Mouse (Mus musculus): ENCODE data around the gene Tsga10ip. TPM values are rescaled to one million over a fixed set of nuclear protein-coding genes. Genes with fewer than 3 reads are reported as not detected.

Gene Tsga10ip
- polyA plus RNA-seq, 1 experiment from 2014 or later: not detected

GRCm38 (mm10) chr19:5345297-5346131 is 56.8 kb downstream of the Tsga10ip start:
- no peaks in the 10 kb centered on the region for H3K9me3 ChIP-seq (ENCODE audit: control insufficient read depth, low read length)
- no peak overlapping the region for H3K4me3 ChIP-seq (replicated peaks; ENCODE audit: low read length)
- no peaks in the 10 kb centered on the region for H3K27me3 ChIP-seq (replicated peaks; ENCODE audit: control insufficient read depth, insufficient read depth, low read length)
- H3K27ac ChIP-seq (ENCODE audit: low read length): no peak overlapping the region
- H3K36me3 ChIP-seq (ENCODE audit: control insufficient read depth, insufficient read depth): no peaks in the 10 kb centered on the region
- WGBS: 81% methylated on average over 6 of the region's 6 CpGs
- H3K4me2 ChIP-seq (ENCODE audit: low read length): no peak overlapping the region
- ATAC-seq: no peak
- H3K9ac ChIP-seq (replicated peaks; ENCODE audit: low read depth, low read length): no peak overlapping the region
- peaks cover 6% of the 10 kb centered on the region for H3K4me1 ChIP-seq (replicated peaks; ENCODE audit: control insufficient read depth, insufficient read depth, low read length)

- 92% methylated on average over 7 of the region's 7 CpGs for WGBS
- Histone ChIP-seq H3K4me1 (replicated peaks; ENCODE audit: control insufficient read depth, insufficient read depth, low read length) (no peaks in the 10 kb centered on the region), H3K9me3 (ENCODE audit: control insufficient read depth, low read length) (no peaks in the 10 kb centered on the region), H3K4me3 (replicated peaks; ENCODE audit: low read length) (no peak overlapping the region), H3K36me3 (ENCODE audit: control insufficient read depth, insufficient read depth) (no peaks in the 10 kb centered on the region), H3K9ac (replicated peaks; ENCODE audit: low read depth, low read length) (no peak overlapping the region), H3K27ac (ENCODE audit: low read length) (no peak overlapping the region), H3K27me3 (replicated peaks; ENCODE audit: control insufficient read depth, insufficient read depth, low read length) (no peaks in the 10 kb centered on the region), H3K4me2 (ENCODE audit: low read length) (no peak overlapping the region)
- ATAC-seq: no peak
Observed at GRCm38 (mm10) chr19:5341360-5341759, 61.0 kb downstream of the Tsga10ip start.

Other genes with a start within 250 kb of the Tsga10ip start
- gene Pacs1, start 129.4 kb downstream of the Tsga10ip start, polyA plus RNA-seq (2015; fragmentation: Nextera tagmentation; extraction: Ambion mirVana): 38.0 and 39.1 TPM in 2 replicates
- gene Sf3b2, start 107.1 kb downstream of the Tsga10ip start, polyA plus RNA-seq (2015; fragmentation: Nextera tagmentation; extraction: Ambion mirVana): 347 and 373 TPM in 2 replicates
- 36.3 and 40.5 TPM in 2 replicates for gene Gal3st3, start 104.2 kb downstream of the Tsga10ip start, polyA plus RNA-seq (2015; fragmentation: Nextera tagmentation; extraction: Ambion mirVana)
- not detected in 2 replicates for gene Catsper1, start 66.8 kb downstream of the Tsga10ip start, polyA plus RNA-seq (2015; fragmentation: Nextera tagmentation; extraction: Ambion mirVana)
- 3.0 and 4.7 TPM in 2 replicates for gene Cst6, start 53.0 kb downstream of the Tsga10ip start, polyA plus RNA-seq (2015; fragmentation: Nextera tagmentation; extraction: Ambion mirVana)
- gene Eif1ad, start 35.8 kb downstream of the Tsga10ip start, polyA plus RNA-seq (2015; fragmentation: Nextera tagmentation; extraction: Ambion mirVana): 43.3 and 49.9 TPM in 2 replicates
- gene Banf1, start 35.4 kb downstream of the Tsga10ip start, polyA plus RNA-seq (2015; fragmentation: Nextera tagmentation; extraction: Ambion mirVana): 378 and 389 TPM in 2 replicates
- gene Sart1, start 13.8 kb downstream of the Tsga10ip start, polyA plus RNA-seq (2015; fragmentation: Nextera tagmentation; extraction: Ambion mirVana): 74.4 and 75.1 TPM in 2 replicates
- gene Drap1, start 22.5 kb upstream of the Tsga10ip start, polyA plus RNA-seq (2015; fragmentation: Nextera tagmentation; extraction: Ambion mirVana): 283 and 294 TPM in 2 replicates
- 61.1 and 62.9 TPM in 2 replicates for gene AI837181, start 22.6 kb upstream of the Tsga10ip start, polyA plus RNA-seq (2015; fragmentation: Nextera tagmentation; extraction: Ambion mirVana)
- gene Fosl1, start 45.0 kb upstream of the Tsga10ip start, polyA plus RNA-seq (2015; fragmentation: Nextera tagmentation; extraction: Ambion mirVana): not detected in 2 replicates
- 8.6 and 8.8 TPM in 2 replicates for gene Ccdc85b, start 55.4 kb upstream of the Tsga10ip start, polyA plus RNA-seq (2015; fragmentation: Nextera tagmentation; extraction: Ambion mirVana)
- 165 and 185 TPM in 2 replicates for gene Fibp, start 58.1 kb upstream of the Tsga10ip start, polyA plus RNA-seq (2015; fragmentation: Nextera tagmentation; extraction: Ambion mirVana)
- 5.7 and 6.3 TPM in 2 replicates for gene Ctsw, start 66.0 kb upstream of the Tsga10ip start, polyA plus RNA-seq (2015; fragmentation: Nextera tagmentation; extraction: Ambion mirVana)
- gene Efemp2, start 71.4 kb upstream of the Tsga10ip start, polyA plus RNA-seq (2015; fragmentation: Nextera tagmentation; extraction: Ambion mirVana): 30.2 and 39.1 TPM in 2 replicates
- 56.0 and 60.5 TPM in 2 replicates for gene Mus81, start 85.9 kb upstream of the Tsga10ip start, polyA plus RNA-seq (2015; fragmentation: Nextera tagmentation; extraction: Ambion mirVana)
- gene Cfl1, start 87.9 kb upstream of the Tsga10ip start, polyA plus RNA-seq (2015; fragmentation: Nextera tagmentation; extraction: Ambion mirVana): 3,630 and 3,701 TPM in 2 replicates
- gene 1700020D05Rik, start 101.3 kb upstream of the Tsga10ip start, polyA plus RNA-seq (2015; fragmentation: Nextera tagmentation; extraction: Ambion mirVana): 0.32 and 0.70 TPM in 2 replicates
- 76.1 and 87.8 TPM in 2 replicates for gene Snx32, start 108.0 kb upstream of the Tsga10ip start, polyA plus RNA-seq (2015; fragmentation: Nextera tagmentation; extraction: Ambion mirVana)
- 0.08 and 0.09 TPM in 2 replicates for gene Ovol1, start 158.1 kb upstream of the Tsga10ip start, polyA plus RNA-seq (2015; fragmentation: Nextera tagmentation; extraction: Ambion mirVana)
- gene Ap5b1, start 165.5 kb upstream of the Tsga10ip start, polyA plus RNA-seq (2015; fragmentation: Nextera tagmentation; extraction: Ambion mirVana): 1.9 and 2.0 TPM in 2 replicates
- gene Rnaseh2c, start 199.3 kb upstream of the Tsga10ip start, polyA plus RNA-seq (2015; fragmentation: Nextera tagmentation; extraction: Ambion mirVana): 81.0 and 86.7 TPM in 2 replicates
- 76.8 and 78.1 TPM in 2 replicates for gene Kat5, start 207.7 kb upstream of the Tsga10ip start, polyA plus RNA-seq (2015; fragmentation: Nextera tagmentation; extraction: Ambion mirVana)
- 37.0 and 41.6 TPM in 2 replicates for gene Rela, start 235.0 kb upstream of the Tsga10ip start, polyA plus RNA-seq (2015; fragmentation: Nextera tagmentation; extraction: Ambion mirVana)